Mouse (Mus musculus) megakaryocyte progenitor cell, adult 5-6 weeks (primary cell): ENCODE results near the gene Crocc. TPM values are rescaled to one million over a fixed set of nuclear protein-coding genes. Genes with fewer than 3 reads are reported as not detected.

Experiments
- ATAC-seq: replicated peaks from 2 replicates; pipeline ENCODE4 v1.8.0; 2016; ENCODE audit warnings: mild to moderate bottlenecking, moderate TSS enrichment, inconsistent platforms; ENCODE audit not compliant: poor library complexity
- total RNA-seq, 2 experiments: library from RNA; stranded (forward) in 1 of 2; stranded (reverse) in 1 of 2; fragments of 157-497, 149-512 nt in 1 of 2; fragments of 200-1000 nt in 1 of 2; gene quantifications; 2 replicates each; pipeline versions ENCODE4 v1.2.3 to v1.2.4; 2015 to 2017

The Crocc gene
- total RNA-seq, 2 experiments from 2014 or later = 1.1 to 5.8 TPM

- 0 out of 2 replicates have a peak, but pooled peaks have one; percentile 22 for ATAC-seq
Measured at GRCm38 (mm10) chr4:141021614-141021929, 38.8 kb downstream of the Crocc start.

GRCm38 (mm10) chr4:141020811-141021613 lies 39.3 kb downstream of the Crocc start:
- no peak for ATAC-seq

- no peak for ATAC-seq
Measured at GRCm38 (mm10) chr4:141020220-141020619, 40.1 kb downstream of the Crocc start.

GRCm38 (mm10) chr4:141017657-141018436 lies 42.5 kb downstream of the Crocc start:
- ATAC-seq = no peak

GRCm38 (mm10) chr4:141016311-141016710 lies 44.0 kb downstream of the Crocc start:
- 0 out of 2 replicates have a peak, but pooled peaks have one; percentile 21 for ATAC-seq

GRCm38 (mm10) chr4:141015356-141015755 lies 45.0 kb downstream of the Crocc start:
- no peak for ATAC-seq

GRCm38 (mm10) chr4:141014856-141015255 lies 45.5 kb downstream of the Crocc start:
- no peak for ATAC-seq

- no peak for ATAC-seq
Measured at GRCm38 (mm10) chr4:141014114-141014513, 46.2 kb downstream of the Crocc start.

GRCm38 (mm10) chr4:141012558-141012957 lies 47.8 kb downstream of the Crocc start:
- ATAC-seq = no peak

GRCm38 (mm10) chr4:141011556-141012328 lies 48.6 kb downstream of the Crocc start:
- ATAC-seq = no peak

- no peak for ATAC-seq
Measured at GRCm38 (mm10) chr4:141010941-141011429, 49.4 kb downstream of the Crocc start.

GRCm38 (mm10) chr4:141010526-141010925 lies 49.8 kb downstream of the Crocc start:
- ATAC-seq = no peak

- ATAC-seq = no peak
Measured at GRCm38 (mm10) chr4:141010118-141010517, 50.2 kb downstream of the Crocc start, which contains the start of gene Mfap2. Gene Mfap2 (plus strand): TSS chr4:141010418.

- peak; percentile 91 for ATAC-seq
Measured at GRCm38 (mm10) chr4:141008028-141008427, 52.3 kb downstream of the Crocc start.

- no peak for ATAC-seq
Measured at GRCm38 (mm10) chr4:141005983-141006382, 54.4 kb downstream of the Crocc start.

GRCm38 (mm10) chr4:140996812-140997211 lies 63.5 kb downstream of the Crocc start:
- ATAC-seq = peak; percentile 66; the same call in 1 of the 2 replicates

GRCm38 (mm10) chr4:140995811-140996210 lies 64.5 kb downstream of the Crocc start:
- ATAC-seq = no peak

- ATAC-seq = no peak
Measured at GRCm38 (mm10) chr4:140993846-140994245, 66.5 kb downstream of the Crocc start.

GRCm38 (mm10) chr4:140992215-140992614 lies 68.1 kb downstream of the Crocc start:
- ATAC-seq = no peak

- ATAC-seq = peak; percentile 21; the same call in 1 of the 2 replicates
Measured at GRCm38 (mm10) chr4:140989447-140989846, 70.9 kb downstream of the Crocc start.
